Mouse (Mus musculus) heart, embryonic 11.5 days (tissue): ENCODE results near the gene Car9. TPM values are rescaled to one million over a fixed set of nuclear protein-coding genes. Genes with fewer than 3 reads are reported as not detected.

Experiments
- ATAC-seq: fragments of 200-750 bp; cut with Nextera tagmentation; replicated peaks from 2 replicates; pipeline ENCODE4 v1.8.0; 2017; ENCODE audit warnings: moderate library complexity; ENCODE audit not compliant: insufficient number of reproducible peaks, low FRiP score, low TSS enrichment
- H3K27ac ChIP-seq: fragments of 300-500 bp; sonication (generic); 2 replicates; pipeline ENCODE4 v1.5.1; 2014; ENCODE audit warnings: mild to moderate bottlenecking, low read depth, low read length
- H3K27me3 ChIP-seq: fragments of 300-500 bp; sonication (generic); 2 replicates; pipeline ENCODE4 v1.6.1; 2014; ENCODE audit warnings: mild to moderate bottlenecking, low read length, mixed read lengths; ENCODE audit not compliant: control insufficient read depth, insufficient read depth
- H3K36me3 ChIP-seq: fragments of 300-500 bp; sonication (generic); 2 replicates; pipeline ENCODE4 v1.6.1; 2014; ENCODE audit warnings: mild to moderate bottlenecking, low read length, moderate library complexity, mixed read lengths; ENCODE audit not compliant: control insufficient read depth, insufficient read depth
- H3K4me1 ChIP-seq: fragments of 300-500 bp; sonication (generic); 2 replicates; pipeline ENCODE4 v1.6.1; 2014; ENCODE audit warnings: low read length; ENCODE audit not compliant: control insufficient read depth, insufficient read depth
- H3K4me2 ChIP-seq: fragments of 300-500 bp; sonication (generic); 2 replicates; pipeline ENCODE4 v1.6.1; 2014; ENCODE audit warnings: mild to moderate bottlenecking, moderate library complexity
- H3K4me3 ChIP-seq: fragments of 300-500 bp; sonication (generic); 2 replicates; pipeline ENCODE4 v1.5.1; 2014; ENCODE audit warnings: low read depth, low read length
- H3K9ac ChIP-seq: fragments of 300-500 bp; sonication (generic); 2 replicates; pipeline ENCODE4 v1.6.1; 2014; ENCODE audit warnings: mild to moderate bottlenecking, low read depth, low read length, moderate library complexity
- H3K9me3 ChIP-seq: fragments of 300-500 bp; sonication (generic); replicated peaks from 2 replicates; pipeline ENCODE4 v1.6.1; 2016; ENCODE audit warnings: low read length; ENCODE audit not compliant: control insufficient read depth
- WGBS: fragments of 180-500 bp; shearing (Covaris S2); extraction: QIAGEN DNeasy Blood & Tissue Kit; methylation state at CpG from one replicate; pipeline ENCODE4 v1.1.7; 2014; ENCODE audit not compliant: insufficient replicate concordance; 5-methylcytosine and 5-hydroxymethylcytosine counted together
- polyA plus RNA-seq: library from polyadenylated mRNA; unstranded; fragments of >200 nt; fragmentation: Nextera tagmentation; extraction: Ambion mirVana; gene quantifications from 2 replicates; pipeline ENCODE4 v1.2.1, GENCODE M21; 2014

The Car9 gene
- 1.7 and 3.2 TPM in 2 replicates for polyA plus RNA-seq

GRCm38 (mm10) chr4:43506536-43507185 is at the start of gene Car9:
Car9 (plus strand) TSS chr4:43506966.
- no peak for ATAC-seq
- no peaks in the 10 kb centered on the region for H3K27me3 ChIP-seq
- no peak within 1 kb of the TSS for H3K27ac ChIP-seq
- peaks cover 11% of the 10 kb centered on the region for H3K4me1 ChIP-seq
- no peaks in the 10 kb centered on the region for H3K9me3 ChIP-seq
- H3K36me3 ChIP-seq, result no peaks in the 10 kb centered on the region
- peak within 1 kb of the TSS; percentile 63; the same call in 1 of the 2 replicates for H3K9ac ChIP-seq
- peak within 1 kb of the TSS; percentile 85 for H3K4me2 ChIP-seq
- 57% methylated on average over 9 of the region's 9 CpGs for WGBS
- peak within 1 kb of the TSS; percentile 44 for H3K4me3 ChIP-seq

GRCm38 (mm10) chr4:43457124-43457523 is 49.6 kb upstream of the Car9 start:
- H3K9me3 ChIP-seq, result no peaks in the 10 kb centered on the region
- no peak overlapping the region for H3K9ac ChIP-seq
- H3K36me3 ChIP-seq, result no peaks in the 10 kb centered on the region
- 15% methylated on average over 8 of the region's 8 CpGs for WGBS
- ATAC-seq, result no peak
- 0 out of 2 replicates have a peak, but pooled peaks cover 5% of the 10 kb centered on the region for H3K4me1 ChIP-seq
- H3K4me2 ChIP-seq, result no peak overlapping the region
- peaks cover 36% of the 10 kb centered on the region for H3K27me3 ChIP-seq
- no peak overlapping the region for H3K4me3 ChIP-seq
- H3K27ac ChIP-seq, result no peak overlapping the region

- H3K9me3 ChIP-seq, result no peaks in the 10 kb centered on the region
- WGBS, result 84% methylated on average over 5 of the region's 5 CpGs
- no peak overlapping the region for H3K4me3 ChIP-seq
- no peaks in the 10 kb centered on the region for H3K36me3 ChIP-seq
- H3K4me2 ChIP-seq, result no peak overlapping the region
- H3K4me1 ChIP-seq, result no peaks in the 10 kb centered on the region
- no peak for ATAC-seq
- no peaks in the 10 kb centered on the region for H3K27me3 ChIP-seq
- no peak overlapping the region for H3K27ac ChIP-seq
- no peak overlapping the region for H3K9ac ChIP-seq
These were observed 43.7 kb upstream of the Car9 start for GRCm38 (mm10) chr4:43463102-43463501.

GRCm38 (mm10) chr4:43465935-43466334 is 40.8 kb upstream of the Car9 start:
- H3K27me3 ChIP-seq, result no peaks in the 10 kb centered on the region
- H3K9ac ChIP-seq, result no peak overlapping the region
- H3K4me3 ChIP-seq, result no peak overlapping the region
- H3K4me1 ChIP-seq, result no peaks in the 10 kb centered on the region
- H3K36me3 ChIP-seq, result no peaks in the 10 kb centered on the region
- H3K9me3 ChIP-seq, result no peaks in the 10 kb centered on the region
- no peak overlapping the region for H3K27ac ChIP-seq
- ATAC-seq, result no peak
- 81% methylated on average over 6 of the region's 6 CpGs for WGBS
- H3K4me2 ChIP-seq, result no peak overlapping the region

GRCm38 (mm10) chr4:43466872-43467271 is 39.9 kb upstream of the Car9 start:
- WGBS, result 80% methylated on average over 7 of the region's 7 CpGs
- H3K4me1 ChIP-seq, result no peaks in the 10 kb centered on the region
- H3K36me3 ChIP-seq, result no peaks in the 10 kb centered on the region
- no peak overlapping the region for H3K4me2 ChIP-seq
- no peaks in the 10 kb centered on the region for H3K9me3 ChIP-seq
- H3K4me3 ChIP-seq, result no peak overlapping the region
- no peak for ATAC-seq
- no peak overlapping the region for H3K27ac ChIP-seq
- no peak overlapping the region for H3K9ac ChIP-seq
- H3K27me3 ChIP-seq, result no peaks in the 10 kb centered on the region

- Histone ChIP-seq H3K27me3 (no peaks in the 10 kb centered on the region), H3K36me3 (no peaks in the 10 kb centered on the region), H3K4me2 (no peak overlapping the region), H3K27ac (no peak overlapping the region), H3K4me1 (no peaks in the 10 kb centered on the region), H3K9me3 (no peaks in the 10 kb centered on the region), H3K9ac (no peak overlapping the region), H3K4me3 (no peak overlapping the region)
- ATAC-seq, result no peak
- 90% methylated on average over 10 of the region's 10 CpGs for WGBS
These were observed 36.5 kb upstream of the Car9 start for GRCm38 (mm10) chr4:43470301-43470700.

GRCm38 (mm10) chr4:43473636-43474035 is 33.1 kb upstream of the Car9 start:
- WGBS, result 69% methylated on average over 1 of the region's 1 CpGs

GRCm38 (mm10) chr4:43476604-43477003 is 30.2 kb upstream of the Car9 start:
- no peak overlapping the region for H3K4me2 ChIP-seq
- H3K27me3 ChIP-seq, result no peaks in the 10 kb centered on the region
- no peak overlapping the region for H3K27ac ChIP-seq
- no peaks in the 10 kb centered on the region for H3K36me3 ChIP-seq
- H3K4me1 ChIP-seq, result peaks cover 3% of the 10 kb centered on the region; the same call in 1 of the 2 replicates
- H3K9ac ChIP-seq, result 0 out of 2 replicates have a peak overlapping the region, but pooled peaks have one; percentile 16
- no peaks in the 10 kb centered on the region for H3K9me3 ChIP-seq
- no peak for ATAC-seq
- no peak overlapping the region for H3K4me3 ChIP-seq
- WGBS, result 78% methylated on average over 5 of the region's 6 CpGs

More at GRCm38 (mm10) chr4:43473636-43474035, 33.1 kb upstream of the Car9 start:
- ATAC-seq, result no peak
- Histone ChIP-seq H3K9me3 (no peaks in the 10 kb centered on the region), H3K4me3 (no peak overlapping the region), H3K27ac (no peak overlapping the region), H3K36me3 (no peaks in the 10 kb centered on the region), H3K4me2 (no peak overlapping the region), H3K27me3 (no peaks in the 10 kb centered on the region), H3K9ac (no peak overlapping the region), H3K4me1 (peaks cover 3% of the 10 kb centered on the region; the same call in 1 of the 2 replicates)
